ENCODE assay signal across 12 mouse cellular contexts in genomic region chr8:70171240-70171639, GRCm38 (mm10). TPM values are rescaled to one million over a fixed set of nuclear protein-coding genes. Genes with fewer than 3 reads are reported as not detected.
A peak's percentile ranks its signal among the peaks of the same experiment; 100 is the strongest.
DNase-seq lines count a peak whose midpoint lies in the region; ATAC-seq and TF ChIP-seq lines count a peak whose summit lies in the region.
"Had no signal": no experiment of that assay in that cellular context is flagged by ENCODE, and none has a peak within 500 bp of the region (broad histone marks: within the 10 kb centered on the region; RNA-seq: fewer than 3 reads in every experiment).

No protein-coding gene starts in this region.

- intact Hi-C loops in heart, adult 2 months (cut with DNase I) = loop anchor here (2.0 to 5.0 kb wide), 2 partner anchors 61 to 296 kb away; partner anchors contain the start of genes Armc6 and Sugp2
- intact Hi-C loops in left cerebral cortex, postnatal 4 days (cut with DNase I) = no loop called here

- TF ChIP-seq POLR2A in heart, adult 2 months (IDR thresholded peaks at IDR 0.05; ENCODE audit: insufficient read depth, low read depth, low read length) = no peak

- ATAC-seq in heart, embryonic 13.5 days (ENCODE audit: extremely low read depth, insufficient number of reproducible peaks, low FRiP score, low TSS enrichment) = no peak
- no peak for ATAC-seq in midbrain, embryonic 16.5 days
- no peak for ATAC-seq in midbrain, postnatal 0 days (ENCODE audit: low FRiP score)
- peak; percentile 32; the same call in 1 of the 2 replicates for ATAC-seq in intestine, embryonic 15.5 days
- no peak for ATAC-seq in liver, embryonic 16.5 days (ENCODE audit: low read depth)

- WGBS in heart, embryonic 13.5 days = 82% methylated on average over 7 of the region's 7 CpGs
- WGBS in heart, adult 2 months = 93% methylated on average over 7 of the region's 7 CpGs
- WGBS in midbrain, embryonic 16.5 days = 92% methylated on average over 7 of the region's 7 CpGs
- 91% methylated on average over 7 of the region's 7 CpGs for WGBS in midbrain, postnatal 0 days
- 70% methylated on average over 7 of the region's 7 CpGs for WGBS in intestine, embryonic 15.5 days
- WGBS in liver, embryonic 16.5 days (ENCODE audit: insufficient replicate concordance) = 61% methylated on average over 7 of the region's 7 CpGs

- H3K4me3 ChIP-seq in heart, embryonic 13.5 days = no peak overlapping the region
- H3K4me3 ChIP-seq in heart, adult 2 months = no peak overlapping the region
- no peak overlapping the region for H3K4me3 ChIP-seq in midbrain, embryonic 16.5 days (ENCODE audit: low read depth, low read length)
- no peak overlapping the region for H3K4me3 ChIP-seq in midbrain, postnatal 0 days (ENCODE audit: low read depth, low read length)
- H3K4me3 ChIP-seq in intestine, embryonic 15.5 days (replicated peaks) = no peak overlapping the region
- no peak overlapping the region for H3K4me3 ChIP-seq in liver, embryonic 16.5 days (ENCODE audit: low read depth, low read length)

- no peak for TF ChIP-seq CTCF in heart, adult 2 months (IDR thresholded peaks at IDR 0.05)
- TF ChIP-seq CTCF in midbrain, postnatal 0 days (IDR thresholded peaks at IDR 0.05) = no peak

- H3K79me2 ChIP-seq in heart, adult 2 months (replicated peaks; ENCODE audit: control insufficient read depth, insufficient read depth, low read length) = 0 out of 2 replicates have a peak, but pooled peaks cover 1% of the 10 kb centered on the region

- H3K36me3 ChIP-seq in heart, embryonic 13.5 days = peaks cover 8% of the 10 kb centered on the region
- no peaks in the 10 kb centered on the region for H3K36me3 ChIP-seq in heart, adult 2 months (ENCODE audit: control insufficient read depth, insufficient read depth, low read length)
- H3K36me3 ChIP-seq in midbrain, embryonic 16.5 days (ENCODE audit: control insufficient read depth, insufficient read depth, low read length) = no peaks in the 10 kb centered on the region
- no peaks in the 10 kb centered on the region for H3K36me3 ChIP-seq in midbrain, postnatal 0 days (ENCODE audit: insufficient read depth, low read length)
- H3K36me3 ChIP-seq in intestine, embryonic 15.5 days = no peaks in the 10 kb centered on the region
- no peaks in the 10 kb centered on the region for H3K36me3 ChIP-seq in liver, embryonic 16.5 days (ENCODE audit: control insufficient read depth, insufficient read depth)

- H3K9me3 ChIP-seq in heart, embryonic 13.5 days = no peaks in the 10 kb centered on the region
- no peaks in the 10 kb centered on the region for H3K9me3 ChIP-seq in midbrain, embryonic 16.5 days (replicated peaks; ENCODE audit: control insufficient read depth, low read length, poor library complexity, severe bottlenecking)
- H3K9me3 ChIP-seq in midbrain, postnatal 0 days (ENCODE audit: low read length) = no peaks in the 10 kb centered on the region
- H3K9me3 ChIP-seq in intestine, embryonic 15.5 days = no peaks in the 10 kb centered on the region
- no peaks in the 10 kb centered on the region for H3K9me3 ChIP-seq in liver, embryonic 16.5 days (replicated peaks; ENCODE audit: control insufficient read depth, low read length)

- peaks cover 38% of the 10 kb centered on the region for H3K4me1 ChIP-seq in heart, embryonic 13.5 days
- peaks cover 3% of the 10 kb centered on the region for H3K4me1 ChIP-seq in heart, adult 2 months (ENCODE audit: control insufficient read depth, insufficient read depth, low read length)
- H3K4me1 ChIP-seq in midbrain, embryonic 16.5 days (ENCODE audit: control insufficient read depth, insufficient read depth, low read length) = peaks cover 20% of the 10 kb centered on the region
- H3K4me1 ChIP-seq in midbrain, postnatal 0 days (ENCODE audit: insufficient read depth, low read length) = peaks cover 9% of the 10 kb centered on the region; the same call in 1 of the 2 replicates
- H3K4me1 ChIP-seq in intestine, embryonic 15.5 days (replicated peaks) = peaks cover 17% of the 10 kb centered on the region
- H3K4me1 ChIP-seq in liver, embryonic 16.5 days (ENCODE audit: control insufficient read depth, low read depth, low read length) = peaks cover 40% of the 10 kb centered on the region

- peak overlapping the region; percentile 69; the same call in 1 of the 2 replicates for H3K4me2 ChIP-seq in heart, embryonic 13.5 days
- 0 out of 2 replicates have a peak overlapping the region, but pooled peaks have one; percentile 62 for H3K4me2 ChIP-seq in midbrain, embryonic 16.5 days (ENCODE audit: low read length)
- H3K4me2 ChIP-seq in midbrain, postnatal 0 days (ENCODE audit: low read depth, low read length, poor library complexity, severe bottlenecking) = no peak overlapping the region
- no peak overlapping the region for H3K4me2 ChIP-seq in intestine, embryonic 15.5 days (replicated peaks)
- no peak overlapping the region for H3K4me2 ChIP-seq in liver, embryonic 16.5 days (ENCODE audit: low read depth, low read length)

- no peak for DNase-seq in heart, adult 2 months
- DNase-seq in midbrain, postnatal 0 days (ENCODE audit: low spot score) = no peak
- no peak for DNase-seq in left cerebral cortex, postnatal 4 days
- DNase-seq in kidney, postnatal 36 days = no peak
- DNase-seq: adrenal gland, postnatal 36 days; cerebellum, adult 11 months; spleen, adult 18-20 months had no signal

- H3K9ac ChIP-seq in heart, embryonic 13.5 days = no peak overlapping the region
- H3K9ac ChIP-seq in heart, adult 2 months (ENCODE audit: low read depth, low read length) = no peak overlapping the region
- H3K9ac ChIP-seq in midbrain, embryonic 16.5 days (ENCODE audit: low read depth, low read length) = no peak overlapping the region
- H3K9ac ChIP-seq in midbrain, postnatal 0 days (replicated peaks; ENCODE audit: low read length, poor library complexity, severe bottlenecking) = no peak overlapping the region
- no peak overlapping the region for H3K9ac ChIP-seq in intestine, embryonic 15.5 days
- H3K9ac ChIP-seq in liver, embryonic 16.5 days (ENCODE audit: low read depth, low read length) = no peak overlapping the region

- 0 out of 2 replicates have a peak overlapping the region, but pooled peaks have one; percentile 7 for H3K27ac ChIP-seq in heart, embryonic 13.5 days (replicated peaks)
- no peak overlapping the region for H3K27ac ChIP-seq in heart, adult 2 months
- no peak overlapping the region for H3K27ac ChIP-seq in midbrain, embryonic 16.5 days (ENCODE audit: low read length)
- no peak overlapping the region for H3K27ac ChIP-seq in midbrain, postnatal 0 days (ENCODE audit: low read depth, low read length)
- H3K27ac ChIP-seq in intestine, embryonic 15.5 days = 0 out of 2 replicates have a peak overlapping the region, but pooled peaks have one; percentile 6
- H3K27ac ChIP-seq in liver, embryonic 16.5 days (ENCODE audit: low read length) = peak overlapping the region; percentile 55; the same call in 1 of the 2 replicates

- no peak for TF ChIP-seq EP300 in heart, adult 2 months (IDR thresholded peaks at IDR 0.05; ENCODE audit: insufficient read depth, low read depth, low read length)

- peaks cover 20% of the 10 kb centered on the region for H3K27me3 ChIP-seq in heart, embryonic 13.5 days (replicated peaks)
- H3K27me3 ChIP-seq in heart, adult 2 months (ENCODE audit: control insufficient read depth, insufficient read depth, low read length) = no peaks in the 10 kb centered on the region
- no peaks in the 10 kb centered on the region for H3K27me3 ChIP-seq in midbrain, embryonic 16.5 days (ENCODE audit: control insufficient read depth, insufficient read depth, low read depth, low read length)
- no peaks in the 10 kb centered on the region for H3K27me3 ChIP-seq in midbrain, postnatal 0 days (ENCODE audit: insufficient read depth, low read length)
- peaks cover 5% of the 10 kb centered on the region; the same call in 1 of the 2 replicates for H3K27me3 ChIP-seq in intestine, embryonic 15.5 days (replicated peaks)
- H3K27me3 ChIP-seq in liver, embryonic 16.5 days (ENCODE audit: control insufficient read depth, insufficient read depth, low read depth, low read length) = no peaks in the 10 kb centered on the region

RNA-seq across cellular contexts. Expression of gene Tmem161a, which starts 0.9 kb away (rescaled TPM):
- polyA plus RNA-seq in heart, embryonic 13.5 days (2015; fragmentation: Nextera tagmentation; extraction: Ambion mirVana) = 91.8 and 104 TPM in 2 replicates
- 100 to 1,000 TPM in 1 of 2 experiments, 10 to 100 TPM in 1; 93.6 to 108 TPM for total RNA-seq in heart, adult 2 months (2021)
- polyA plus RNA-seq in heart, adult 2 months (2012; rRNA removed) = 134 and 145 TPM in 2 replicates
- polyA plus RNA-seq in midbrain, embryonic 16.5 days (2015; fragmentation: Nextera tagmentation; extraction: Ambion mirVana) = 51.0 and 54.5 TPM in 2 replicates
- total RNA-seq in midbrain, postnatal 0 days (2014; rRNA removed) = 52.4 and 64.8 TPM in 2 replicates
- 49.5 and 51.6 TPM in 2 replicates for polyA plus RNA-seq in midbrain, postnatal 0 days (2015; fragmentation: Nextera tagmentation; extraction: Ambion mirVana)
- polyA plus RNA-seq in intestine, embryonic 15.5 days (2015; fragmentation: Nextera tagmentation; extraction: Ambion mirVana) = 55.7 and 64.3 TPM in 2 replicates
- 26.8 and 28.4 TPM in 2 replicates for polyA plus RNA-seq in liver, embryonic 16.5 days (2015; fragmentation: Nextera tagmentation; extraction: Ambion mirVana)
- total RNA-seq in left cerebral cortex, postnatal 4 days (2021) = 10 to 100 TPM; 48.3 to 56.0 TPM

RNA-seq across cellular contexts. Expression of gene Mef2b, which starts 31.7 kb away (rescaled TPM):
- 0.15 and 0.40 TPM in 2 replicates for polyA plus RNA-seq in heart, embryonic 13.5 days (2015; fragmentation: Nextera tagmentation; extraction: Ambion mirVana)
- total RNA-seq in heart, adult 2 months (2021) = under 1 TPM; 0.25 to 0.44 TPM
- polyA plus RNA-seq in heart, adult 2 months (2012; rRNA removed) = 0.27 and 0.38 TPM in 2 replicates
- 0.51 and 0.73 TPM in 2 replicates for polyA plus RNA-seq in midbrain, embryonic 16.5 days (2015; fragmentation: Nextera tagmentation; extraction: Ambion mirVana)
- 0.55 and 1.1 TPM in 2 replicates for total RNA-seq in midbrain, postnatal 0 days (2014; rRNA removed)
- 1.5 TPM in 2 replicates for polyA plus RNA-seq in midbrain, postnatal 0 days (2015; fragmentation: Nextera tagmentation; extraction: Ambion mirVana)
- polyA plus RNA-seq in intestine, embryonic 15.5 days (2015; fragmentation: Nextera tagmentation; extraction: Ambion mirVana) = 0.11 TPM in 1 of 2 replicates, not detected in the other
- polyA plus RNA-seq in liver, embryonic 16.5 days (2015; fragmentation: Nextera tagmentation; extraction: Ambion mirVana) = not detected in 2 replicates
- total RNA-seq in left cerebral cortex, postnatal 4 days (2021) = under 1 TPM; 0.72 to 0.94 TPM
- polyA plus RNA-seq: macrophage had no signal

RNA-seq across cellular contexts. Expression of gene Borcs8, which starts 31.9 kb away (rescaled TPM):
- polyA plus RNA-seq in heart, embryonic 13.5 days (2015; fragmentation: Nextera tagmentation; extraction: Ambion mirVana) = 36.1 and 40.0 TPM in 2 replicates
- 10 to 100 TPM; 22.6 to 23.7 TPM for total RNA-seq in heart, adult 2 months (2021)
- polyA plus RNA-seq in heart, adult 2 months (2012; rRNA removed) = 45.3 and 46.6 TPM in 2 replicates
- polyA plus RNA-seq in midbrain, embryonic 16.5 days (2015; fragmentation: Nextera tagmentation; extraction: Ambion mirVana) = 48.7 and 55.5 TPM in 2 replicates
- total RNA-seq in midbrain, postnatal 0 days (2014; rRNA removed) = 91.1 and 98.3 TPM in 2 replicates
- polyA plus RNA-seq in midbrain, postnatal 0 days (2015; fragmentation: Nextera tagmentation; extraction: Ambion mirVana) = 49.8 and 58.6 TPM in 2 replicates
- 34.6 and 40.1 TPM in 2 replicates for polyA plus RNA-seq in intestine, embryonic 15.5 days (2015; fragmentation: Nextera tagmentation; extraction: Ambion mirVana)
- polyA plus RNA-seq in liver, embryonic 16.5 days (2015; fragmentation: Nextera tagmentation; extraction: Ambion mirVana) = 21.4 and 23.4 TPM in 2 replicates
- total RNA-seq in left cerebral cortex, postnatal 4 days (2021) = 10 to 100 TPM; 42.2 to 44.7 TPM

RNA-seq across cellular contexts. Expression of gene Rfxank, which starts 32.3 kb away (rescaled TPM):
- 15.1 and 17.0 TPM in 2 replicates for polyA plus RNA-seq in heart, embryonic 13.5 days (2015; fragmentation: Nextera tagmentation; extraction: Ambion mirVana)
- total RNA-seq in heart, adult 2 months (2021) = 10 to 100 TPM; 18.1 to 18.6 TPM
- polyA plus RNA-seq in heart, adult 2 months (2012; rRNA removed) = 30.9 and 41.5 TPM in 2 replicates
- 10.7 and 11.8 TPM in 2 replicates for polyA plus RNA-seq in midbrain, embryonic 16.5 days (2015; fragmentation: Nextera tagmentation; extraction: Ambion mirVana)
- 9.8 and 12.3 TPM in 2 replicates for total RNA-seq in midbrain, postnatal 0 days (2014; rRNA removed)
- polyA plus RNA-seq in midbrain, postnatal 0 days (2015; fragmentation: Nextera tagmentation; extraction: Ambion mirVana) = 7.4 and 9.3 TPM in 2 replicates
- polyA plus RNA-seq in intestine, embryonic 15.5 days (2015; fragmentation: Nextera tagmentation; extraction: Ambion mirVana) = 11.7 and 12.3 TPM in 2 replicates
- polyA plus RNA-seq in liver, embryonic 16.5 days (2015; fragmentation: Nextera tagmentation; extraction: Ambion mirVana) = 7.4 TPM in 2 replicates
- total RNA-seq in left cerebral cortex, postnatal 4 days (2021) = 10 to 100 TPM; 11.7 to 14.6 TPM

RNA-seq across cellular contexts. Expression of gene Nr2c2ap, which starts 40.1 kb away (rescaled TPM):
- polyA plus RNA-seq in heart, embryonic 13.5 days (2015; fragmentation: Nextera tagmentation; extraction: Ambion mirVana) = 30.5 and 34.3 TPM in 2 replicates
- total RNA-seq in heart, adult 2 months (2021) = 1 to 10 TPM; 5.5 to 7.6 TPM
- 7.0 and 10.7 TPM in 2 replicates for polyA plus RNA-seq in heart, adult 2 months (2012; rRNA removed)
- 35.0 and 38.2 TPM in 2 replicates for polyA plus RNA-seq in midbrain, embryonic 16.5 days (2015; fragmentation: Nextera tagmentation; extraction: Ambion mirVana)
- total RNA-seq in midbrain, postnatal 0 days (2014; rRNA removed) = 5.4 and 7.7 TPM in 2 replicates
- 42.1 and 44.1 TPM in 2 replicates for polyA plus RNA-seq in midbrain, postnatal 0 days (2015; fragmentation: Nextera tagmentation; extraction: Ambion mirVana)
- polyA plus RNA-seq in intestine, embryonic 15.5 days (2015; fragmentation: Nextera tagmentation; extraction: Ambion mirVana) = 47.4 and 48.9 TPM in 2 replicates
- 12.6 and 13.2 TPM in 2 replicates for polyA plus RNA-seq in liver, embryonic 16.5 days (2015; fragmentation: Nextera tagmentation; extraction: Ambion mirVana)
- 10 to 100 TPM; 33.0 to 34.5 TPM for total RNA-seq in left cerebral cortex, postnatal 4 days (2021)

Comparison
In these comparisons a context has a peak if more than half of its experiments do, and no peak if none do; other contexts are left out.
1. H3K27ac ChIP-seq: peak in heart, embryonic 13.5 days (single experiment), intestine, embryonic 15.5 days (single experiment) and liver, embryonic 16.5 days (single experiment); none in heart, adult 2 months (single experiment), midbrain, embryonic 16.5 days (single experiment) and midbrain, postnatal 0 days (single experiment).
2. H3K4me2 ChIP-seq: peak in heart, embryonic 13.5 days (single experiment) and midbrain, embryonic 16.5 days (single experiment); none in midbrain, postnatal 0 days (single experiment), intestine, embryonic 15.5 days (single experiment) and liver, embryonic 16.5 days (single experiment).